Mouse (Mus musculus) forebrain, postnatal 0 days (tissue): Measurements from ENCODE around the gene Gm21970. TPM values are rescaled to one million over a fixed set of nuclear protein-coding genes. Genes with fewer than 3 reads are reported as not detected.

Experiments used
- ATAC-seq: fragments of 200-750 bp; cut with Nextera tagmentation; 2 replicates; pipeline ENCODE4 v1.8.0; 2017; ENCODE audit warnings: mild to moderate bottlenecking, moderate library complexity
- DNase-seq: peaks from one replicate; pipeline ENCODE4 v3.0.0-alpha.2; 2015
- H3K27ac ChIP-seq: fragments of 300-500 bp; sonication (generic); 2 replicates; pipeline ENCODE4 v1.5.1; 2014; ENCODE audit warnings: low read depth, mild to moderate bottlenecking, antibody characterized with exemption, low read length, moderate library complexity, mixed read lengths
- H3K27me3 ChIP-seq: fragments of 300-500 bp; sonication (generic); 2 replicates; pipeline ENCODE4 v1.6.1; 2014; ENCODE audit warnings: mild to moderate bottlenecking, low read length, mixed read lengths; ENCODE audit not compliant: insufficient read depth
- H3K36me3 ChIP-seq: fragments of 300-500 bp; sonication (generic); 2 replicates; pipeline ENCODE4 v1.6.1; 2014; ENCODE audit warnings: mild to moderate bottlenecking, moderate library complexity; ENCODE audit not compliant: insufficient read depth
- H3K4me1 ChIP-seq: fragments of 300-500 bp; sonication (generic); 2 replicates; pipeline ENCODE4 v1.6.1; 2014; ENCODE audit warnings: antibody characterized with exemption; ENCODE audit not compliant: insufficient read depth
- H3K4me2 ChIP-seq: fragments of 300-500 bp; sonication (generic); 2 replicates; pipeline ENCODE4 v1.6.1; 2014; ENCODE audit warnings: low read depth, mild to moderate bottlenecking, moderate library complexity
- H3K4me3 ChIP-seq: fragments of 300-500 bp; sonication (generic); 2 replicates; pipeline ENCODE4 v1.5.1; 2014; ENCODE audit warnings: low read depth, low read length, mixed read lengths
- H3K9ac ChIP-seq: fragments of 300-500 bp; sonication (generic); 2 replicates; pipeline ENCODE4 v1.6.1; 2014; ENCODE audit warnings: mild to moderate bottlenecking
- H3K9me3 ChIP-seq: fragments of 300-500 bp; sonication (generic); 2 replicates; pipeline ENCODE4 v1.6.1; 2016; ENCODE audit warnings: low read length
- CTCF ChIP-seq: sonication (generic); IDR thresholded peaks from 2 replicates; pipeline ENCODE4 v1.5.1; 2016; ENCODE audit warnings: antibody characterized with exemption, control low read depth, low read depth
- WGBS: fragments of 180-500 bp; shearing (Covaris S2); extraction: QIAGEN DNeasy Blood & Tissue Kit; methylation state at CpG from one replicate; pipeline ENCODE4 v1.1.7; 2014; 5-methylcytosine and 5-hydroxymethylcytosine counted together
- polyA plus RNA-seq: library from polyadenylated mRNA; unstranded; fragments of >200 nt; fragmentation: Nextera tagmentation; extraction: Ambion mirVana; gene quantifications from 2 replicates; pipeline ENCODE4 v1.2.1, GENCODE M21; 2015
- total RNA-seq: library from RNA; depleted of rRNA; stranded (reverse); fragments of >200 nt; gene quantifications from 2 replicates; pipeline ENCODE4 v1.2.3, GENCODE M21; 2014; rRNA removed

The Gm21970 gene
- total and polyA plus RNA-seq, 2 experiments from 2014 or later: not detected

DNA sequence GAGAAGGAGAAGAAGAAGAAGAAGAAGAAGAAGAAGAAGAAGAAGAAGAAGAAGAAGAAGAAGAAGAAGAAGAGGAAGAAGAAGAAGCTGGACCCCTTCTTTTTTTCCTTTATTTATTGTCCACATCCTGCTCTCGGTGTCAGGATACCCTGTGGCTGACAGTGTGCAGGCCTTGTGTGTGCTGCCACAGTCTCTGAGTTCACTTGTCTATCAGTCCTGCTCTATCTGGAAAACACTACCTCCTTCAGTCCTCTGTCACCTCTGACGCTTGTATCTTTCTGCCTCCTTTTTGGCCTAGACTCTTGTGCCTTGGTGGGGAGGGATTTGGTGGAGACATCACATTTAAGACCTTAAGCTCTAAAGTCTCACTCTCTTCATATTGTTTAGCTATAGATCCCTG lies 71.9 kb downstream of the Gm21970 start:
- ATAC-seq: no peak
- Histone ChIP-seq H3K4me1 (no peaks in the 10 kb centered on the region), H3K27ac (no peak overlapping the region), H3K4me3 (no peak overlapping the region), H3K27me3 (no peaks in the 10 kb centered on the region), H3K36me3 (no peaks in the 10 kb centered on the region), H3K9me3 (no peaks in the 10 kb centered on the region), H3K4me2 (no peak overlapping the region), H3K9ac (no peak overlapping the region)
- TF ChIP-seq CTCF: no peak
- WGBS: 94% methylated on average over 2 of the region's 2 CpGs
- DNase-seq: no peak

DNA sequence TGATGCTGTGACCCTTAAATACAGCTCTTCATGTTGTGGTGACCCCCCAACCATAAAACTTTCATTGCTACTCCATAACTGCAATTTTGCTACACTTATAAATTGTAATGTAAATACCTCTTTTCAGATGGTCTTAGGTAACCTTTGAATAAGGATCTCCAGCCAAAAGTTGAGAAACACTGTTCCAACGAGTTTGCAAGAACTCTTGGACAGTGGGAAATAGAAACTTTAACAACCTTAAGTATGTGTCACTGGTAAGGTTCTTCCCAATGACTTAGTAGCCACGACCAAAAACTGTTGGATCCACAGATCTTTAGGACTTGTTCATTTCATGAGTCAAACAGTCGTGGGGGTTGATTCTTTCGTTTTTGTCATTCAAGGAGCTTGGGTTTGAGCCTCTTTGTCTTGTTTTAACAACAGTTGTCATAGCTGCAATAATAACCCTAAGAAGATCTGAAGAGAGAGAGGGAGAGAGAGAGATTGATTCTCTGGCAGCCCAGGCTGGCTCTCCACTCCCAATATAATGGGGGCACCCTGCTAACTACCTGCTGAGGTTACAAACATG lies 72.4 kb downstream of the Gm21970 start:
- Histone ChIP-seq H3K36me3 (no peaks in the 10 kb centered on the region), H3K27me3 (no peaks in the 10 kb centered on the region), H3K9me3 (no peaks in the 10 kb centered on the region), H3K4me3 (peak overlapping the region; percentile 59), H3K27ac (peak overlapping the region; percentile 81; the same call in 1 of the 2 replicates), H3K4me1 (no peaks in the 10 kb centered on the region), H3K9ac (peak overlapping the region; percentile 70), H3K4me2 (peak overlapping the region; percentile 96)
- WGBS: 82% methylated on average over 4 of the region's 4 CpGs
- ATAC-seq: no peak
- DNase-seq: no peak
- TF ChIP-seq CTCF: no peak

DNA sequence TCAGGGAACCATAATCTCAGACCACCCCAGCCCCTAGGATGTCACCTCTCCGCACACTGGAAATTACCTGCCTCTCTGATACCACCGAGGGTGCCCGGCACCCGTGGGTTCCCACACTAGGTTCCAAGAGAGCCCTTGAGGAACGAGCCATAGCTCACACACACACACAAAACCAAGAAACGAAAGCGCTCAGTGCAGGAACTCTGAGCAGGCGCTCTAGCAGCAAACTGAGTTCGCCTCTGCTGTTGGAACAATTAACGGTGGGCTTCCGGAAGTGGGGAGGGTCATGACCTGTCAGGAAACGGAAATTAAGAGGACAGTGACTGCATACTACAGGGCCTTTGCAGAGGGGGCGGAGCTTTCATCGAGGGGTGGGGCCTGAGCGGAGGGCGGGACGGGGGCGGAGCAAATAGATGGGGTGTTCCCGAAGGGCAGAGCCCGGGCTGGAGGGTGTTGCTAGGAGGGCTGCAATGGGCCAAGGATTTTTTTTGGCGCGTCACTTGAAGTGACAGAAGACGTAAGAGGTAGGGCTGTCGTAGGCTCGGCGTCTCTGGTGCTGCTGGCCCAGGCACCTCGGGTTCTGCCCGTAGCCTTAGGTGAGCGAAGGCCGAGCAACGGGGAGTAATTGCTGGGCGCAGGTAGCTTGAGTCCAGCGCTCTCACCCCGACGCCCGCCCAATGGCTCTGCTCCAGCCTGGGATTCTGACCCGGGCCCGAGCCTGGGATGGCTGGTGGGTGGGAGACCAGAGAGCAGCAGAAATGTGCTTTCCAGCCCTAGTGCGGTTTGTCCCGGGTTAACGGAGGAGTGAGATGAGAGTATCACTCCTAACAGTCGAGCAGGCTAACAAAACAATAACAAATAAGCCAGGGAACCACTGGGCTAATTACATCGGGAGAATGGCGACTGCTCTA lies 73.3 kb downstream of the Gm21970 start:
- WGBS: 2% methylated on average over 44 of the region's 44 CpGs
- H3K27ac ChIP-seq: peak overlapping the region; percentile 81
- H3K4me2 ChIP-seq: peak overlapping the region; percentile 96
- H3K36me3 ChIP-seq: no peaks in the 10 kb centered on the region
- ATAC-seq (peak; percentile 98), DNase-seq (peak; percentile 93)
- H3K9ac ChIP-seq: peak overlapping the region; percentile 70
- peak overlapping the region; percentile 59 for H3K4me3 ChIP-seq
- H3K4me1 ChIP-seq: no peaks in the 10 kb centered on the region
- H3K9me3 ChIP-seq: no peaks in the 10 kb centered on the region
- no peak for TF ChIP-seq CTCF
- no peaks in the 10 kb centered on the region for H3K27me3 ChIP-seq

- Histone ChIP-seq H3K9ac (peak overlapping the region; percentile 70), H3K9me3 (no peaks in the 10 kb centered on the region), H3K4me3 (peak overlapping the region; percentile 59), H3K27me3 (no peaks in the 10 kb centered on the region), H3K27ac (0 out of 2 replicates have a peak overlapping the region, but pooled peaks have one; percentile 48), H3K4me2 (peak overlapping the region; percentile 96), H3K36me3 (no peaks in the 10 kb centered on the region), H3K4me1 (no peaks in the 10 kb centered on the region)
- ATAC-seq (no peak), DNase-seq (no peak)
- no peak for TF ChIP-seq CTCF
- WGBS: 45% methylated on average over 13 of the region's 13 CpGs
Observed at GRCm38 (mm10) chr16:91465505-91466240, 74.2 kb downstream of the Gm21970 start.

- H3K27me3 ChIP-seq: no peaks in the 10 kb centered on the region
- no peaks in the 10 kb centered on the region for H3K36me3 ChIP-seq
- no peak for TF ChIP-seq CTCF
- H3K4me1 ChIP-seq: no peaks in the 10 kb centered on the region
- no peak overlapping the region for H3K9ac ChIP-seq
- WGBS: 46% methylated on average over 6 of the region's 6 CpGs
- no peak overlapping the region for H3K4me3 ChIP-seq
- no peaks in the 10 kb centered on the region for H3K9me3 ChIP-seq
- H3K4me2 ChIP-seq: 0 out of 2 replicates have a peak overlapping the region, but pooled peaks have one; percentile 96
- DNase-seq (peak; percentile 11), ATAC-seq (no peak)
- H3K27ac ChIP-seq: no peak overlapping the region
Observed at GRCm38 (mm10) chr16:91466566-91466965, 75.0 kb downstream of the Gm21970 start.

Other genes with a start within 250 kb of the Gm21970 start
- 32.8 and 41.0 TPM in 2 replicates for gene Olig2, start 166.3 kb upstream of the Gm21970 start, total RNA-seq
- 11.6 and 14.7 TPM in 2 replicates for gene Olig2, start 166.3 kb upstream of the Gm21970 start, polyA plus RNA-seq
- gene Olig1, start 121.9 kb upstream of the Gm21970 start, total RNA-seq: 103 and 130 TPM in 2 replicates
- gene Olig1, start 121.9 kb upstream of the Gm21970 start, polyA plus RNA-seq: 127 and 138 TPM in 2 replicates
- gene Ifnar2, start 18.9 kb upstream of the Gm21970 start, total RNA-seq: 24.5 and 25.5 TPM in 2 replicates
- gene Ifnar2, start 18.9 kb upstream of the Gm21970 start, polyA plus RNA-seq: 53.1 and 58.1 TPM in 2 replicates
- gene Il10rb, start 14.4 kb downstream of the Gm21970 start, total RNA-seq: 5.0 and 7.9 TPM in 2 replicates
- 9.2 and 11.1 TPM in 2 replicates for gene Il10rb, start 14.4 kb downstream of the Gm21970 start, polyA plus RNA-seq
- 76.7 and 82.6 TPM in 2 replicates for gene Ifnar1, start 93.5 kb downstream of the Gm21970 start, total RNA-seq
- 22.7 and 33.6 TPM in 2 replicates for gene Ifnar1, start 93.5 kb downstream of the Gm21970 start, polyA plus RNA-seq
- 61.8 and 63.0 TPM in 2 replicates for gene Ifngr2, start 155.4 kb downstream of the Gm21970 start, total RNA-seq
- 112 and 146 TPM in 2 replicates for gene Ifngr2, start 155.4 kb downstream of the Gm21970 start, polyA plus RNA-seq
- 65.2 and 65.6 TPM in 2 replicates for gene Tmem50b, start 206.1 kb downstream of the Gm21970 start, total RNA-seq
- gene Tmem50b, start 206.1 kb downstream of the Gm21970 start, polyA plus RNA-seq: 98.8 and 102 TPM in 2 replicates
- gene Dnajc28, start 227.3 kb downstream of the Gm21970 start, total RNA-seq: 3.7 and 6.1 TPM in 2 replicates
- 2.8 and 3.6 TPM in 2 replicates for gene Dnajc28, start 227.3 kb downstream of the Gm21970 start, polyA plus RNA-seq